Mouse (Mus musculus) thymus, adult 2 months (tissue): ENCODE results near the gene Lhx4.

Experiments used
- CTCF ChIP-seq: fragments of 200-500 bp; IDR thresholded peaks from 2 replicates; pipeline ENCODE4 v1.5.1; 2012; ENCODE audit warnings: mild to moderate bottlenecking, control low read depth, low read length, moderate library complexity, borderline replicate concordance; ENCODE audit not compliant: control insufficient read depth, poor library complexity, insufficient read depth; ENCODE audit errors: extremely low read depth
- POLR2A ChIP-seq: fragments of 200-500 bp; IDR thresholded peaks from 2 replicates; pipeline ENCODE4 v1.6.1; 2012; ENCODE audit warnings: mild to moderate bottlenecking, low read length, control low read depth, moderate library complexity; ENCODE audit not compliant: control insufficient read depth, poor library complexity, insufficient read depth; ENCODE audit errors: extremely low read depth

- TF ChIP-seq CTCF (no peak), POLR2A (no peak)
Observed at GRCm38 (mm10) chr1:155751484-155752255, at the start of gene Lhx4.
